Mouse (Mus musculus) E14TG2a.4 (cell line): ENCODE results near the gene Ppp1r15b.

Experiments used
- CTCF ChIP-seq: conservative IDR thresholded peaks from 2 replicates; pipeline ENCODE4 v1.5.1; 2014; ENCODE audit warnings: low read length
- NANOG ChIP-seq: IDR thresholded peaks from 2 replicates; pipeline ENCODE4 v1.6.1; 2014; ENCODE audit warnings: borderline replicate concordance, low read length, mixed read lengths
- POU5F1 ChIP-seq: IDR thresholded peaks from 2 replicates; pipeline ENCODE4 v1.6.1; 2014; ENCODE audit warnings: low read length, borderline replicate concordance

- TF ChIP-seq CTCF (no peak), NANOG (no peak), POU5F1 (no peak)
These were observed 10.8 kb upstream of the Ppp1r15b start for GRCm38 (mm10) chr1:133119931-133120712.
